Comparison of ENCODE assay signal across 26 mouse cellular contexts in genomic region chr9:118645698-118646355, GRCm38 (mm10). TPM values are rescaled to one million over a fixed set of nuclear protein-coding genes. Genes with fewer than 3 reads are reported as not detected.
DNase-seq lines count a peak whose midpoint lies in the region; ATAC-seq and TF ChIP-seq lines count a peak whose summit lies in the region.
"Had no signal": no experiment of that assay in that cellular context is flagged by ENCODE, and none has a peak within 500 bp of the region (broad histone marks: within the 10 kb centered on the region; RNA-seq: fewer than 3 reads in every experiment).

No protein-coding gene starts in this region.

- intact Hi-C loops in gastrocnemius, adult 2 months (cut with DNase I), result no loop called here
- intact Hi-C loops in gastrocnemius, postnatal 36 days (cut with DNase I), result no loop called here

- H3K9ac ChIP-seq in kidney, embryonic 14.5 days (ENCODE audit: low read depth, low read length), result no peak overlapping the region
- H3K9ac ChIP-seq in liver, postnatal 0 days (replicated peaks), result no peak overlapping the region
- no peak overlapping the region for H3K9ac ChIP-seq in hindbrain, embryonic 16.5 days (ENCODE audit: low read depth, low read length)
- H3K9ac ChIP-seq: embryonic facial prominence, embryonic 13.5 days; hindbrain, embryonic 13.5 days; limb, embryonic 12.5 days; liver, embryonic 13.5 days; lung, embryonic 14.5 days; midbrain, embryonic 12.5 days had no signal

- TF ChIP-seq CTCF in gastrocnemius, adult 2 months (IDR thresholded peaks at IDR 0.05), result no peak
- TF ChIP-seq CTCF in liver, postnatal 0 days (IDR thresholded peaks at IDR 0.05; ENCODE audit: low read depth), result no peak

- 0 out of 2 replicates have a peak, but pooled peaks cover 4% of the 10 kb centered on the region for H3K4me1 ChIP-seq in kidney, embryonic 14.5 days (ENCODE audit: control insufficient read depth, insufficient read depth, low read length)
- no peaks in the 10 kb centered on the region for H3K4me1 ChIP-seq in liver, postnatal 0 days (ENCODE audit: insufficient read depth)
- no peaks in the 10 kb centered on the region for H3K4me1 ChIP-seq in hindbrain, embryonic 16.5 days (ENCODE audit: control insufficient read depth, insufficient read depth, low read depth, low read length)
- H3K4me1 ChIP-seq: forebrain, embryonic 10.5 days; hindbrain, embryonic 13.5 days; limb, embryonic 12.5 days; midbrain, embryonic 12.5 days had no signal

- WGBS in kidney, embryonic 14.5 days, result 55% methylated on average over 17 of the region's 17 CpGs
- 46% methylated on average over 17 of the region's 17 CpGs for WGBS in liver, postnatal 0 days (ENCODE audit: insufficient replicate concordance)
- WGBS in hindbrain, embryonic 16.5 days, result 86% methylated on average over 17 of the region's 17 CpGs

- H3K36me3 ChIP-seq in kidney, embryonic 14.5 days (ENCODE audit: control insufficient read depth, insufficient read depth, low read length), result peaks cover 12% of the 10 kb centered on the region
- H3K36me3 ChIP-seq in liver, postnatal 0 days (replicated peaks; ENCODE audit: insufficient read depth, low read length), result no peaks in the 10 kb centered on the region
- H3K36me3 ChIP-seq in hindbrain, embryonic 16.5 days (ENCODE audit: control insufficient read depth, insufficient read depth, low read length), result no peaks in the 10 kb centered on the region
- H3K36me3 ChIP-seq: forebrain, embryonic 10.5 days; G1E; hindbrain, embryonic 13.5 days; liver, embryonic 13.5 days; midbrain, embryonic 12.5 days had no signal

- no peaks in the 10 kb centered on the region for H3K27me3 ChIP-seq in kidney, embryonic 14.5 days (ENCODE audit: control insufficient read depth, insufficient read depth, low read length)
- H3K27me3 ChIP-seq in liver, postnatal 0 days (ENCODE audit: insufficient read depth, low read length), result no peaks in the 10 kb centered on the region
- H3K27me3 ChIP-seq in hindbrain, embryonic 16.5 days (replicated peaks; ENCODE audit: control insufficient read depth, insufficient read depth, low read length), result no peaks in the 10 kb centered on the region
- H3K27me3 ChIP-seq: CH12.LX; embryonic facial prominence, embryonic 13.5 days; hindbrain, embryonic 13.5 days; limb, embryonic 12.5 days; liver, embryonic 13.5 days; midbrain, embryonic 12.5 days; Patski had no signal

- peak overlapping the region; percentile 22 for H3K4me3 ChIP-seq in gastrocnemius, adult 2 months
- no peak overlapping the region for H3K4me3 ChIP-seq in kidney, embryonic 14.5 days (ENCODE audit: low read length)
- H3K4me3 ChIP-seq in liver, postnatal 0 days (ENCODE audit: low read depth, low read length), result no peak overlapping the region
- no peak overlapping the region for H3K4me3 ChIP-seq in hindbrain, embryonic 16.5 days (ENCODE audit: low read length)
- H3K4me3 ChIP-seq: embryonic facial prominence, embryonic 13.5 days; forebrain, embryonic 10.5 days; hindbrain, embryonic 13.5 days; limb, embryonic 12.5 days; liver, embryonic 13.5 days; midbrain, embryonic 12.5 days had no signal

- no peaks in the 10 kb centered on the region for H3K9me3 ChIP-seq in kidney, embryonic 14.5 days (ENCODE audit: control insufficient read depth, low read length)
- no peaks in the 10 kb centered on the region for H3K9me3 ChIP-seq in liver, postnatal 0 days (ENCODE audit: low read length)
- no peaks in the 10 kb centered on the region for H3K9me3 ChIP-seq in hindbrain, embryonic 16.5 days (ENCODE audit: control insufficient read depth, low read length)
- H3K9me3 ChIP-seq: embryonic facial prominence, embryonic 13.5 days; forebrain, embryonic 10.5 days; hindbrain, embryonic 13.5 days; limb, embryonic 12.5 days; liver, embryonic 13.5 days; midbrain, embryonic 12.5 days had no signal

- TF ChIP-seq EP300 in liver, postnatal 0 days (IDR thresholded peaks at IDR 0.05; ENCODE audit: low read depth), result peak; percentile 49; the same call in 1 of the 2 replicates

- DNase-seq in gastrocnemius, adult 2 months, result no peak
- no peak for DNase-seq in gastrocnemius, postnatal 36 days
- DNase-seq in kidney, adult 18-20 months, result no peak
- DNase-seq in liver, postnatal 0 days, result no peak
- DNase-seq in liver, result no peak
- DNase-seq: adrenal gland, postnatal 25 days; cerebellum, adult 11-12 months; cerebellum, adult 9-11 months; embryo, embryonic 11 days; heart, postnatal 36 days; liver, embryonic 13.5 days; lung, embryonic 14.5 days had no signal

- H3K27ac ChIP-seq in gastrocnemius, adult 2 months, result peak overlapping the region; percentile 73
- peak overlapping the region; percentile 65; the same call in 1 of the 2 replicates for H3K27ac ChIP-seq in kidney, embryonic 14.5 days (ENCODE audit: low read depth, low read length)
- 0 out of 2 replicates have a peak overlapping the region, but pooled peaks have one; percentile 29 for H3K27ac ChIP-seq in liver, postnatal 0 days (ENCODE audit: low read depth)
- H3K27ac ChIP-seq in hindbrain, embryonic 16.5 days (ENCODE audit: low read depth, low read length), result no peak overlapping the region
- H3K27ac ChIP-seq: embryonic facial prominence, embryonic 13.5 days; forebrain, embryonic 10.5 days; hindbrain, embryonic 13.5 days; limb, embryonic 12.5 days; liver, embryonic 13.5 days; midbrain, embryonic 12.5 days had no signal

- no peak overlapping the region for H3K4me2 ChIP-seq in kidney, embryonic 14.5 days (replicated peaks; ENCODE audit: low read depth, low read length)
- H3K4me2 ChIP-seq in liver, postnatal 0 days (ENCODE audit: low read depth, low read length), result no peak overlapping the region
- H3K4me2 ChIP-seq in hindbrain, embryonic 16.5 days (ENCODE audit: low read length), result no peak overlapping the region
- H3K4me2 ChIP-seq: embryonic facial prominence, embryonic 13.5 days; hindbrain, embryonic 13.5 days; limb, embryonic 12.5 days; liver, embryonic 13.5 days; lung, embryonic 14.5 days; midbrain, embryonic 12.5 days had no signal

- ATAC-seq in kidney, embryonic 14.5 days (ENCODE audit: low FRiP score, low TSS enrichment), result no peak
- ATAC-seq in liver, postnatal 0 days, result no peak
- ATAC-seq in megakaryocyte-erythroid progenitor cell, adult 5-6 weeks (replicated peaks; ENCODE audit: low FRiP score, low TSS enrichment, poor library complexity, severe bottlenecking), result 0 out of 2 replicates have a peak, but pooled peaks have one; percentile 49
- no peak for ATAC-seq in hindbrain, embryonic 16.5 days
- ATAC-seq: forebrain, embryonic 16.5 days; intestine, postnatal 0 days; Patski had no signal

RNA-seq across cellular contexts. Expression of gene Itga9, which starts 39.3 kb away (rescaled TPM):
- total RNA-seq in gastrocnemius, adult 2 months (2021), result 1 to 10 TPM; 3.0 to 5.7 TPM
- total RNA-seq in gastrocnemius, postnatal 36 days (2021), result 1 to 10 TPM; 5.8 TPM
- polyA plus RNA-seq in kidney, embryonic 14.5 days (2014; fragmentation: Nextera tagmentation; extraction: Ambion mirVana), result 16.6 and 31.9 TPM in 2 replicates
- polyA plus RNA-seq in liver, postnatal 0 days (2015; fragmentation: Nextera tagmentation; extraction: Ambion mirVana), result 3.8 and 4.8 TPM in 2 replicates
- total RNA-seq in megakaryocyte-erythroid progenitor cell, adult 5-6 weeks (2014; fragmentation: Nextera tagmentation), result 0.02 and 5.6 TPM in 2 replicates
- 0.50 TPM in 1 of 2 replicates, not detected in the other for total RNA-seq in megakaryocyte-erythroid progenitor cell, adult 5-6 weeks (2017)
- 0.74 and 0.91 TPM in 2 replicates for polyA plus RNA-seq in hindbrain, embryonic 16.5 days (2015; fragmentation: Nextera tagmentation; extraction: Ambion mirVana)
- total RNA-seq: CH12.LX had no signal
- polyA plus RNA-seq: C2C12, G1E had no signal
